Mouse (Mus musculus): Measurements from ENCODE around the gene Ltbr.

DNA sequence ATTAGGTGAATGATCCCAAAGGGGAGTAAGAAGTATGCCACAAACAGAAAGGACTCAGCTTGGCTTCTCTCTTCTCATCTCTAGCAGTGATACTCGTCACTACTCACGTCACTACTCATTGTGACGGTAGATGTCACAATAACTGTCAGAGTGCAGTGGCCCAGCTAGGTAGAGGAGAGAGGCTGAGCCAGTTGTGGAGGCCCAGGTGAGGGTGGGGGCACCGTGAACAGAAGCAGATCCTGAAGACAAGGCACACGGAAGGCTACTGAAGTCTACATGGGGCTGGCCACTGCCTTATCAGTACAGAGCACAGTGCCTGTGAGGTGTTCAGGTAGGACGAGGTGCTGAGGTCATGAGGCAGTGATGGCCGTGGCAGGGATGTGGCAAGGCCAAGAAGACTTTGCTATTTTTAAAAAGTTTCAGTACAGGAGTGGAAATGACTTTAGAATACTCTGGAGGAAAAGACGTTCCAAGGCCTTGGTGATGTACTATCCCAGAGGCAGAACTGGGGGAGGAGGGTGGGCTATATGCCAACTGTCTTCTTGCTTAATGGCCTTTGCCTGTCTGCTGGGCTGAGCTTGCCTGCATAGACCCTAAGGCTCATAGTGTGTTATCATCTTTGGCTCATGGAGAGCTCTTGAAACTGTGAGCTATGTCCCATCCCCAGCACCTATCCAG lies 37.8 kb upstream of the Ltbr start:
- TF ChIP-seq CTCF (conservative IDR thresholded peaks at IDR 0.05 in 1 of 2, IDR thresholded peaks at IDR 0.05 in 1 of 2; ENCODE audit: low read depth in 2 of 2, low read length in 2 of 2) (no peak), NRF1 (IDR thresholded peaks at IDR 0.05; ENCODE audit: low read depth, low read length) (no peak), POLR2A (IDR thresholded peaks at IDR 0.05; ENCODE audit: low read depth, low read length) (no peak), MYC (IDR thresholded peaks at IDR 0.05; ENCODE audit: low read depth, low read length) (no peak), MAX (IDR thresholded peaks at IDR 0.05; ENCODE audit: low read length) (no peak), SIN3A (IDR thresholded peaks at IDR 0.05; ENCODE audit: low read length) (no peak), MAFK (IDR thresholded peaks at IDR 0.05; ENCODE audit: insufficient replicate concordance, low read length) (no peak), NELFE (IDR thresholded peaks at IDR 0.05; ENCODE audit: low read depth, low read length) (no peak), CHD2 (IDR thresholded peaks at IDR 0.05; ENCODE audit: low read length) (no peak), IRF4 (IDR thresholded peaks at IDR 0.05; ENCODE audit: low read depth, low read length) (no peak)

All from CH12.LX (cell line).